Mouse (Mus musculus) heart, embryonic 15.5 days (tissue): ENCODE measurements around the gene Fgfrl1. TPM values are rescaled to one million over a fixed set of nuclear protein-coding genes. Genes with fewer than 3 reads are reported as not detected.

ENCODE experiments used
- ATAC-seq: fragments of 200-750 bp; cut with Nextera tagmentation; replicated peaks from 2 replicates; pipeline ENCODE4 v1.8.0; 2017; ENCODE audit warnings: low read depth, moderate TSS enrichment; ENCODE audit not compliant: insufficient number of reproducible peaks, insufficient read depth, low FRiP score
- H3K27ac ChIP-seq: fragments of 300-500 bp; sonication (generic); 2 replicates; pipeline ENCODE4 v1.5.1; 2015; ENCODE audit warnings: mild to moderate bottlenecking, inconsistent platforms
- H3K27me3 ChIP-seq: fragments of 300-500 bp; sonication (generic); 2 replicates; pipeline ENCODE4 v1.6.1; 2015; ENCODE audit warnings: inconsistent platforms
- H3K36me3 ChIP-seq: fragments of 300-500 bp; sonication (generic); 2 replicates; pipeline ENCODE4 v1.6.1; 2015; ENCODE audit warnings: mild to moderate bottlenecking, inconsistent platforms
- H3K4me1 ChIP-seq: fragments of 300-500 bp; sonication (generic); replicated peaks from 2 replicates; pipeline ENCODE4 v1.6.1; 2015; ENCODE audit warnings: inconsistent platforms
- H3K4me2 ChIP-seq: fragments of 300-500 bp; sonication (generic); 2 replicates; pipeline ENCODE4 v1.6.1; 2015; ENCODE audit warnings: inconsistent platforms, mild to moderate bottlenecking, moderate library complexity
- H3K4me3 ChIP-seq: fragments of 300-500 bp; sonication (generic); 2 replicates; pipeline ENCODE4 v1.5.1; 2015; ENCODE audit warnings: mild to moderate bottlenecking, inconsistent platforms
- H3K9ac ChIP-seq: fragments of 300-500 bp; sonication (generic); 2 replicates; pipeline ENCODE4 v1.6.1; 2015; ENCODE audit warnings: mild to moderate bottlenecking, inconsistent platforms
- H3K9me3 ChIP-seq: fragments of 300-500 bp; sonication (generic); replicated peaks from 2 replicates; pipeline ENCODE4 v1.6.1; 2016; ENCODE audit warnings: inconsistent platforms
- WGBS: fragments of 180-500 bp; shearing (Covaris S2); methylation state at CpG from one replicate; pipeline ENCODE4 v1.1.7; 2015; ENCODE audit warnings: mixed read lengths; 5-methylcytosine and 5-hydroxymethylcytosine counted together
- polyA plus RNA-seq: library from polyadenylated mRNA; unstranded; fragments of >200 nt; fragmentation: Nextera tagmentation; extraction: Ambion mirVana; gene quantifications from 2 replicates; pipeline ENCODE4 v1.2.1, GENCODE M21; 2015

The Fgfrl1 gene
- polyA plus RNA-seq, 1 experiment from 2014 or later = 14.6 TPM

GRCm38 (mm10) chr5:108703754-108704626, 11.8 kb downstream of the Fgfrl1 start:
- Histone ChIP-seq H3K9ac (no peak overlapping the region), H3K27ac (no peak overlapping the region), H3K9me3 (no peaks in the 10 kb centered on the region), H3K4me3 (no peak overlapping the region), H3K27me3 (no peaks in the 10 kb centered on the region), H3K4me1 (peaks cover 32% of the 10 kb centered on the region), H3K36me3 (peaks cover 21% of the 10 kb centered on the region), H3K4me2 (no peak overlapping the region)
- WGBS = 65% methylated on average over 12 of the region's 12 CpGs
- no peak for ATAC-seq

DNA sequence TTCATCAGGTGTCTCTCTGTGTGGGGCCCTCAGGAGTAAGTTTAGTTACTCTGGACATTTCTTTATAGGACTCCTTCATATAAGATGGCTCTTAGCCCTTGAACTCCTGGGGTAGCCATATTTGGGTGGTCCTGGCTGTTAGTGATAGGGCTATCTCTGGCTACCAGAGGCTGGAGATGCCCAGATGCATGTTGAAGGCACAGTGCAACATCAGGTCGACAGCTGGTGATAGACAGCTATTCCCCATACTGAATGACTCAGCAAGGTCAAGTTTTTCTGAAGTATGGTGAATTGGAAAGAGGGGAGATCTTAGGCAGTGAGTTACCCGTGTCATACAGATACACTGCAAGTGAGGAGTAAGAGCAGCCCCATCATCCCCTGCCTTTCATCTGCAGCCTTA, 15.6 kb downstream of the Fgfrl1 start:
- H3K27ac ChIP-seq = no peak overlapping the region
- ATAC-seq = no peak
- H3K9me3 ChIP-seq = no peaks in the 10 kb centered on the region
- H3K4me3 ChIP-seq = no peak overlapping the region
- H3K36me3 ChIP-seq = peaks cover 21% of the 10 kb centered on the region
- H3K9ac ChIP-seq = no peak overlapping the region
- 67% methylated on average over 2 of the region's 2 CpGs for WGBS
- peaks cover 11% of the 10 kb centered on the region; the same call in 1 of the 2 replicates for H3K4me1 ChIP-seq
- no peaks in the 10 kb centered on the region for H3K27me3 ChIP-seq
- H3K4me2 ChIP-seq = no peak overlapping the region

DNA sequence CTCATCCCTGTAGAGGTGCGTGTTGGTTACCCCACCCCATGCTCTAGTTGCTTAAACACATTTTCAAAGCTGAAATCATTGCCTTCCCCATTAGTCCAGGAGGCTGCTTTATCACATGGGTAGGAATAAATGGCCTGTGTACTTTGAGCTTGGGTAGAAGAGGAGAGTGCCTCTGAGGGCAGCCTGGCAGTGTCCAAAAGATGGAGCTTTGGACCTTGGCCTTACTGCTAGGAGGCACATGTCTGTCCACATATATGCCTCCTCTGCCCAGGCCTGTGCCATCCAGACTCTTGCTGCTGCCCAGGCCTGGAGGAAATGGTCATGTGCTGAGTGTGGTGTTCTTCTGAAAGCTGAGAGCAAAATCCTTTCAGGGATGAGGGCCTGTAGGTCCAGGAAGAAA, 16.2 kb downstream of the Fgfrl1 start:
- Histone ChIP-seq H3K36me3 (peaks cover 21% of the 10 kb centered on the region), H3K4me1 (peaks cover 8% of the 10 kb centered on the region; the same call in 1 of the 2 replicates), H3K4me3 (no peak overlapping the region), H3K9me3 (no peaks in the 10 kb centered on the region), H3K4me2 (no peak overlapping the region), H3K27me3 (no peaks in the 10 kb centered on the region), H3K9ac (no peak overlapping the region), H3K27ac (no peak overlapping the region)
- 91% methylated on average over 1 of the region's 1 CpGs for WGBS
- no peak for ATAC-seq

GRCm38 (mm10) chr5:108708981-108709731, 17.0 kb downstream of the Fgfrl1 start:
- Histone ChIP-seq H3K27me3 (no peaks in the 10 kb centered on the region), H3K4me2 (no peak overlapping the region), H3K9ac (no peak overlapping the region), H3K9me3 (no peaks in the 10 kb centered on the region), H3K36me3 (peaks cover 21% of the 10 kb centered on the region), H3K27ac (no peak overlapping the region), H3K4me1 (0 out of 2 replicates have a peak, but pooled peaks cover 7% of the 10 kb centered on the region), H3K4me3 (no peak overlapping the region)
- ATAC-seq = no peak
- WGBS = 42% methylated on average over 6 of the region's 6 CpGs

DNA sequence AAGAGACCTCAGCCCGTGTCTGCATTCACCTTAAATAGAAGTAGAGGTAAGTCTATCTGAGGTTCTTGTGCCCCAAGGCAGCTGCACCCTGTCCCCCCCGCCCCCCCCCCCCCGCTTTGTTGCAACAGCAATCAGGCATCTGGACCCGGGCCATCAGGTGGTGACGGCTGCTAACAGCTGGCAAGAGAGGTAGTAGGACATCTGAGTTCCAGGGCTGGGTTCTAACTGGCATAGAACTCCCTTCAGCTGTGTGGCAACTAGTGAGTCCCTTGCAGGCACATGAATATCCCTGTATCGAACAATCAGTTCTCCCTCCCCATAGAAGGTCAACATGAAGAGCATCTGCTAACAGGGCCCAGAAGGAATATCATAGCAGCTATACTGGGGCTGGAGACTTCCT, 19.8 kb downstream of the Fgfrl1 start:
- H3K9me3 ChIP-seq = no peaks in the 10 kb centered on the region
- ATAC-seq = no peak
- no peak overlapping the region for H3K27ac ChIP-seq
- no peaks in the 10 kb centered on the region for H3K27me3 ChIP-seq
- no peak overlapping the region for H3K9ac ChIP-seq
- no peak overlapping the region for H3K4me2 ChIP-seq
- no peaks in the 10 kb centered on the region for H3K36me3 ChIP-seq
- H3K4me3 ChIP-seq = no peak overlapping the region
- H3K4me1 ChIP-seq = 0 out of 2 replicates have a peak, but pooled peaks cover 7% of the 10 kb centered on the region
- 65% methylated on average over 6 of the region's 6 CpGs for WGBS

DNA sequence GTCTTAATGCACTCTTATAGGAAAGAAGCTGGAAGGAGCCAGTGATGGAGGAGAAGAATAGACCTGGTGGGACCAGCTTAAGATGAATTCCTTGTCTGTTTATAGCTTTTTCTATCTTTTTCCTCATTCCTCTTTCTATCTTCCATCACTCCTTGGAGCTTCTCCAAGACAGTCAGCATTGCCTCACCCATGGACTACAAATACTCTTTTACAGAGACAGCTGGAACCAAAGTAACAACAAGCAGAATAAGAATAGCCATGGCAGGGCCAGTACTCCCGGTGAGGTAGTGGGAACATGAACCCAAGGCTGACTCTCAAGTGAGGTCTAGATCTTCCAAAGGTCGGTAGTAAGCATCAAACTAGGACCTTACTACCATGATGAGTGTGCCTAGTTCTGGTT, 20.9 kb downstream of the Fgfrl1 start:
- no peak overlapping the region for H3K4me3 ChIP-seq
- H3K36me3 ChIP-seq = no peaks in the 10 kb centered on the region
- 82% methylated on average over 2 of the region's 2 CpGs for WGBS
- H3K27me3 ChIP-seq = no peaks in the 10 kb centered on the region
- H3K9ac ChIP-seq = no peak overlapping the region
- H3K27ac ChIP-seq = no peak overlapping the region; the same call in 1 of the 2 replicates
- no peaks in the 10 kb centered on the region for H3K9me3 ChIP-seq
- 0 out of 2 replicates have a peak, but pooled peaks cover 7% of the 10 kb centered on the region for H3K4me1 ChIP-seq
- no peak overlapping the region for H3K4me2 ChIP-seq
- ATAC-seq = no peak

DNA sequence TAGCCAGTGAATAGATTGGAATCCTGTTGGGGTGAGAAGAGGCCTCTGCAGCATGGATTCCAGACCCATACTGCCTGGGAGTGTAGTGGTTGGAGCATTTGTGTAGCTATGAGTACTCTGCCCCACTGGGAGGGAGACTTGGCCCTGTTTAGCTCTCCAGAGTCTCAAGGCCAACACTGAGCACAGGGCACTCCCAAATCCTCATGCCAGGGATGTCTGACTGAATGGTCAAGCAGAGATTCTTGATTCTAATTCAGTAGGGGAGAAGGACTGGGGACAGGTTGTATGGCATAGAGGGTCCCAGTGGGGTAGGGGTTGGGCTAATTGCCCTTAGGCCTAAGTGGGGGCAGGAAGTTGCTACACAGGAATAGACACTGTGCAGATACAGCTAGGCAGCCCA, 21.5 kb downstream of the Fgfrl1 start:
- H3K9ac ChIP-seq = no peak overlapping the region
- no peak overlapping the region for H3K4me2 ChIP-seq
- no peaks in the 10 kb centered on the region for H3K9me3 ChIP-seq
- no peaks in the 10 kb centered on the region for H3K36me3 ChIP-seq
- peak overlapping the region; percentile 40; the same call in 1 of the 2 replicates for H3K27ac ChIP-seq
- H3K4me3 ChIP-seq = no peak overlapping the region
- no peaks in the 10 kb centered on the region for H3K27me3 ChIP-seq
- no peak for ATAC-seq
- 0 out of 2 replicates have a peak, but pooled peaks cover 7% of the 10 kb centered on the region for H3K4me1 ChIP-seq

GRCm38 (mm10) chr5:108714149-108714548, 22.0 kb downstream of the Fgfrl1 start:
- peak; percentile 56; the same call in 1 of the 2 replicates for ATAC-seq
- WGBS = 56% methylated on average over 6 of the region's 6 CpGs

DNA sequence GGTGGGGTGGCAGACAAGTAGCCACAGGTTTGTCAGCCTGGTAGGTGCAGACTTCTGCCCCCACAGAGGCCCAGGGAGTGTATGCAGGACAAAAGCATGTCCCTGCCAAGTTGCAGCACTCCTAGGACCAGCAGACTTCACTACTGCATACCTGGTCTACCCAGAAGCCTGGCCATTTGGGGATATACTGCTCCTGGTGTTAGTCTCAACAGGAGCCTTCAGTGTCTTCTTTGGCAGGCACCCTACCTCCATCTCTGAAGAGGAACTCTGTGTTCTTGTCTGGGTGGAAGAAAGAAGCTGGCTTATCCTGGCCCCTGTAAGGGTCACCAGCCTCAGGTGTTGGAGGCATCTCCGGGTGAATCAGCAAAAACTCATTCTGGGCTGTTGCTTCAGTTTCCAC, 23.8 kb downstream of the Fgfrl1 start:
- H3K27me3 ChIP-seq = no peaks in the 10 kb centered on the region
- 0 out of 2 replicates have a peak, but pooled peaks cover 5% of the 10 kb centered on the region for H3K4me1 ChIP-seq
- ATAC-seq = no peak
- no peak overlapping the region for H3K4me2 ChIP-seq
- H3K4me3 ChIP-seq = no peak overlapping the region
- H3K27ac ChIP-seq = no peak overlapping the region
- H3K9ac ChIP-seq = no peak overlapping the region
- H3K36me3 ChIP-seq = no peaks in the 10 kb centered on the region
- H3K9me3 ChIP-seq = no peaks in the 10 kb centered on the region
- 55% methylated on average over 1 of the region's 1 CpGs for WGBS

More at GRCm38 (mm10) chr5:108714149-108714548, 22.0 kb downstream of the Fgfrl1 start:
- no peaks in the 10 kb centered on the region for H3K9me3 ChIP-seq
- H3K4me1 ChIP-seq = 0 out of 2 replicates have a peak, but pooled peaks cover 5% of the 10 kb centered on the region
- H3K27ac ChIP-seq = peak overlapping the region; percentile 40; the same call in 1 of the 2 replicates
- no peak overlapping the region for H3K4me2 ChIP-seq
- no peaks in the 10 kb centered on the region for H3K27me3 ChIP-seq
- H3K36me3 ChIP-seq = no peaks in the 10 kb centered on the region
- no peak overlapping the region for H3K4me3 ChIP-seq
- H3K9ac ChIP-seq = no peak overlapping the region

- Histone ChIP-seq H3K9me3 (no peaks in the 10 kb centered on the region), H3K36me3 (no peaks in the 10 kb centered on the region), H3K27ac (no peak overlapping the region), H3K9ac (no peak overlapping the region), H3K4me1 (0 out of 2 replicates have a peak, but pooled peaks cover 5% of the 10 kb centered on the region), H3K27me3 (no peaks in the 10 kb centered on the region), H3K4me2 (no peak overlapping the region), H3K4me3 (no peak overlapping the region)
- 46% methylated on average over 4 of the region's 4 CpGs for WGBS
- no peak for ATAC-seq
Measured at GRCm38 (mm10) chr5:108718051-108718450, 25.9 kb downstream of the Fgfrl1 start.

DNA sequence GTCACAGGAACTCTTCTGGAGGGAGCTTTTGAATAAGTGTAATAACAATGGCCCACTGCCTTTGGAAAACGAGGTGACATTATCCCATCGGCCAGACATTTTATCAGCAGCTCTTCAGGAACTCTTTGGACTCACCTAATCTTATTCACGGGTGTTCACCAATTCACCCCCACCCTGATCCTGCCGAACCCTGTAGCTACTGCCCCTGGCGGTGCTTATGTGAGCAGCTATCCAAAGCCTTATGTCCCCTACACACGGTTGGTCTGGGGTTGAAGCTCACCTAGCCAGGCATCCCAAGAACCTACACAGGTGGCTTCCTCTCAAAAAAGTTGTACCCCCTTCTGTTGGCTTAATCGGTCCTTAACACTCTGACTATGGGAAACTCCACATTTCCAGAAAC, 27.6 kb downstream of the Fgfrl1 start:
- Histone ChIP-seq H3K4me3 (no peak overlapping the region), H3K27ac (no peak overlapping the region), H3K4me1 (no peaks in the 10 kb centered on the region; the same call in 1 of the 2 replicates), H3K9ac (no peak overlapping the region), H3K4me2 (no peak overlapping the region), H3K9me3 (no peaks in the 10 kb centered on the region), H3K36me3 (no peaks in the 10 kb centered on the region), H3K27me3 (no peaks in the 10 kb centered on the region)
- WGBS = 46% methylated on average over 7 of the region's 7 CpGs
- ATAC-seq = no peak
